Mouse (Mus musculus): ENCODE measurements around the gene Peak1. TPM values are rescaled to one million over a fixed set of nuclear protein-coding genes. Genes with fewer than 3 reads are reported as not detected.

Gene Peak1
- polyA plus RNA-seq, 1 experiment from 2014 or later, result 7.8 TPM

DNA sequence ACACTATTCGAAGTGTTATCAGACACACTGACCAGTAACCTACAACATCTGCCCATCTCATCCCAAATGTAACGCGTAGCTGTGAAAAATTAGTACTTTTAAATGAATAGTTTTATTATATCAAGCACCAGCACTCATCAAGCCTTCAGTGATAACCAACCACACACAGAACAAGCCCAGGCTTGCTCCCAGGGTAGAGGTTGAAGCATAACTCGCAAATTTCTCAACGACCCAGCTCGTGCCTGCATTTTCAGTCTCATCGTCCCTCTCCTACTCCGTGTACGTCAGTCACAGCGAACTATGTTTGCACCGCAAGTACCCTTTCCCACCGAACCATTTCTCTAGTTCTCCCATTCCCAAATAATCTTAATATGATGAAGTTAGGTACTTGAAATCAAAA, 83.5 kb downstream of the Peak1 start:
- H3K36me3 ChIP-seq (ENCODE audit: control insufficient read depth, insufficient read depth, low read length), result no peaks in the 10 kb centered on the region
- no peak overlapping the region for H3K4me3 ChIP-seq (ENCODE audit: low read length)
- WGBS, result 91% methylated on average over 12 of the region's 12 CpGs
- no peak overlapping the region for H3K9ac ChIP-seq (ENCODE audit: low read depth, low read length)
- no peaks in the 10 kb centered on the region for H3K4me1 ChIP-seq (ENCODE audit: control insufficient read depth, insufficient read depth, low read length)
- ATAC-seq, result no peak
- H3K4me2 ChIP-seq (ENCODE audit: low read depth, low read length), result no peak overlapping the region
- no peaks in the 10 kb centered on the region for H3K9me3 ChIP-seq (ENCODE audit: control insufficient read depth, low read length)
- H3K27me3 ChIP-seq (replicated peaks; ENCODE audit: control insufficient read depth, insufficient read depth, low read length), result no peaks in the 10 kb centered on the region
- H3K27ac ChIP-seq (ENCODE audit: low read length), result no peak overlapping the region

DNA sequence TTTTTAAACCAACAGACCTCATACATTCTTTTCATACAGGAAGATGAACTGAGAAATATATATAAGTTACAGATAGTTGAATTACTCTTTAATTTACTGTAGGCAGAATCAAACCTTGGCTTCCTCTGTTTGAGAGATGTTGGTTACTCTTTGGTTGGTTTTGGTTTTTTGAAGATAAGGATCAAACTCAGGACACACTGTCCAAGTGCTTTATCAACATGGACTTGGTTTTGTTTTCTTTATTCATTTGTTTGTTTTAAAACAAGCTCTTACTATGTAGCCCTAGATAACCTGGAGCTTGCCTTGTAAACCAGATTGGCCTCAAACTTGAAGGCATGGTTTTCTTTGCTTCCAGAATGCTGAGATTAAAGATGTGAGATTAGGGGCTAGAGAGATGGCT, 85.1 kb downstream of the Peak1 start:
- H3K36me3 ChIP-seq (ENCODE audit: control insufficient read depth, insufficient read depth, low read length), result no peaks in the 10 kb centered on the region
- no peak overlapping the region for H3K4me2 ChIP-seq (ENCODE audit: low read depth, low read length)
- no peaks in the 10 kb centered on the region for H3K27me3 ChIP-seq (replicated peaks; ENCODE audit: control insufficient read depth, insufficient read depth, low read length)
- no peak overlapping the region for H3K4me3 ChIP-seq (ENCODE audit: low read length)
- ATAC-seq, result no peak
- H3K9ac ChIP-seq (ENCODE audit: low read depth, low read length), result no peak overlapping the region
- peaks cover 1% of the 10 kb centered on the region; the same call in 1 of the 2 replicates for H3K4me1 ChIP-seq (ENCODE audit: control insufficient read depth, insufficient read depth, low read length)
- H3K27ac ChIP-seq (ENCODE audit: low read length), result no peak overlapping the region
- H3K9me3 ChIP-seq (ENCODE audit: control insufficient read depth, low read length), result no peaks in the 10 kb centered on the region

DNA sequence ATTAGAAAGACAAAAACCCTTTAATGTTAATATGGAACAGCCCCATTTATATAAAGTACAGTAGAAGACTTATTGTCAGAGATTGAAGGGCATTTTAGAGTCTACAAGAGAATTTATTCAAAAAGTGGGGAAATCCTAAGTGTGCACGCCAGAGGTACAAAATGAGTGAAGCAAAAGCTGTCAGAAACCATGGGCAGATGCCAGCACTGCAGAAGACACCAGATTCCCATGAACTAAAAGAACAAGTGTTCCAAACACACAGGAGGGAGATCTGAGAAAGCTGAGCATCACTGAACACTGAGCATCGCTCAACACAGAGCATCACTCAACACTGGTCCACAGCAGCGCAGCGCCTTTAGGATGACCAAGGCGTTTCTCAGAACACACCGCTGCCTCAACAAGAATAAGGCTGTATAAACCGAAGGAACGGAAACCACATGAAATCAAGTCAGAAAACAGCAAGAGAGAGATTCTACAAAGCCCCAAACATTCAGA, 91.3 kb downstream of the Peak1 start:
- ATAC-seq, result no peak
- H3K4me2 ChIP-seq (ENCODE audit: low read depth, low read length), result no peak overlapping the region
- H3K27ac ChIP-seq (ENCODE audit: low read length), result no peak overlapping the region
- H3K27me3 ChIP-seq (replicated peaks; ENCODE audit: control insufficient read depth, insufficient read depth, low read length), result no peaks in the 10 kb centered on the region
- WGBS, result 95% methylated on average over 8 of the region's 8 CpGs
- peaks cover 4% of the 10 kb centered on the region for H3K4me1 ChIP-seq (ENCODE audit: control insufficient read depth, insufficient read depth, low read length)
- H3K36me3 ChIP-seq (ENCODE audit: control insufficient read depth, insufficient read depth, low read length), result no peaks in the 10 kb centered on the region
- H3K9me3 ChIP-seq (ENCODE audit: control insufficient read depth, low read length), result no peaks in the 10 kb centered on the region
- H3K9ac ChIP-seq (ENCODE audit: low read depth, low read length), result no peak overlapping the region
- H3K4me3 ChIP-seq (ENCODE audit: low read length), result no peak overlapping the region

DNA sequence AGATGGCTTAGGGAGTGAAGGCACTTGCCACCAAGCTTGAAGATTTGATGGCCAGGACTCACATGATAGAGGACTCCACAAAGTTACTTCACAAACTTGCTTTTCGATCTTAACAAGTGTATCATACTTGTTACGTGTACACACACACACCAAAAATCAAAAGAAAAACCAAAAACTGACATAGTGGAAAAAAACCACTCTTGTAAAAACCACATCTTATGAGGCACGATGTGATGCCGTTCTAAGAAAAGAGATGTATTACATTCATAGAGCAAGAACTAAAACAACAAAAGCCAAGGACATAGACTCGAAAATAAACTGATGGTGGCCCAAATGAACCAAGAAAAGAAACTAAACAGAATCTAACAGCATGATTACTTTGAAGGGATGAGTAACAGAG, 92.1 kb downstream of the Peak1 start:
- H3K9me3 ChIP-seq (ENCODE audit: control insufficient read depth, low read length), result no peaks in the 10 kb centered on the region
- H3K27ac ChIP-seq (ENCODE audit: low read length), result no peak overlapping the region
- WGBS, result 93% methylated on average over 5 of the region's 5 CpGs
- H3K27me3 ChIP-seq (replicated peaks; ENCODE audit: control insufficient read depth, insufficient read depth, low read length), result no peaks in the 10 kb centered on the region
- no peak overlapping the region for H3K4me2 ChIP-seq (ENCODE audit: low read depth, low read length)
- no peak for ATAC-seq
- peaks cover 4% of the 10 kb centered on the region for H3K4me1 ChIP-seq (ENCODE audit: control insufficient read depth, insufficient read depth, low read length)
- no peak overlapping the region for H3K4me3 ChIP-seq (ENCODE audit: low read length)
- H3K36me3 ChIP-seq (ENCODE audit: control insufficient read depth, insufficient read depth, low read length), result no peaks in the 10 kb centered on the region
- H3K9ac ChIP-seq (ENCODE audit: low read depth, low read length), result no peak overlapping the region

DNA sequence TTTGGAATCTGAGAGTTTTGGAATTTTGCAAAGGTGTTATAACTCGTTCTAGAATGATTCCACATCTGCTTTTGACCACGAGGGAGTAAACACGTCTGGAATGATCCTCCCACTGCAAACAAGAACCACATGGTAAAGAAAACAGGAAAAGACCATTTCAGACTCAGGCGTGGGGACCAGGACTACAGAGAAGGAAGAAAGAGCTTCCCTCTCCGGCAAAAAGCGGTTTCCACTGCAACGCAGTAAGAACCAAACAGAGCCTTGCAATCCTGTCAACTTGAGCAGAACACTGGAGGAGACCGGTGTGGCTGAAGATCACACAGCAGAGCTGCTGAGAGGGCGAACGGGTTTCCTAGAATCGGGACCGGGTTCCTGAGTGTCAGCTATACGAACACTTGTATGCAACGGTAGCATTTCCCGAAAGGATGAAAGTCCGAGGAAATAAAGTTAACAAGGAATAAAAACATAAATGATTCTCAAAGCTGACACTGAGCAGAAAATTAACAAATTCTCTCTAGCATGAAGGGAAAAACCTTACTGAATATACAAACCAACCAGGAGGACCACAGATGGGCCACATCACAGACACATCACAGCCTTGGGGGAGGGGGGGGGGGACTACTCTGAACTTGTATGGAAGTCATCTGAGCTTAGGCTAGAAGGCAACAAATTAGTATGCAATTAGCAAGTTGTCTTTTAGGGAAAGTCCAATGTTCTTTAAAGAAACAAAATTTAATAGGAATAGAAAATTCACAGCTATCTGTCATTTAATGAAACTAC, 93.1 kb downstream of the Peak1 start:
- H3K9me3 ChIP-seq (ENCODE audit: control insufficient read depth, low read length), result no peaks in the 10 kb centered on the region
- ATAC-seq, result no peak
- no peak overlapping the region for H3K4me3 ChIP-seq (ENCODE audit: low read length)
- peaks cover 4% of the 10 kb centered on the region for H3K4me1 ChIP-seq (ENCODE audit: control insufficient read depth, insufficient read depth, low read length)
- H3K9ac ChIP-seq (ENCODE audit: low read depth, low read length), result no peak overlapping the region
- peak overlapping the region; percentile 36 for H3K4me2 ChIP-seq (ENCODE audit: low read depth, low read length)
- H3K27ac ChIP-seq (ENCODE audit: low read length), result no peak overlapping the region
- 48% methylated on average over 16 of the region's 16 CpGs for WGBS
- no peaks in the 10 kb centered on the region for H3K36me3 ChIP-seq (ENCODE audit: control insufficient read depth, insufficient read depth, low read length)
- H3K27me3 ChIP-seq (replicated peaks; ENCODE audit: control insufficient read depth, insufficient read depth, low read length), result no peaks in the 10 kb centered on the region

DNA sequence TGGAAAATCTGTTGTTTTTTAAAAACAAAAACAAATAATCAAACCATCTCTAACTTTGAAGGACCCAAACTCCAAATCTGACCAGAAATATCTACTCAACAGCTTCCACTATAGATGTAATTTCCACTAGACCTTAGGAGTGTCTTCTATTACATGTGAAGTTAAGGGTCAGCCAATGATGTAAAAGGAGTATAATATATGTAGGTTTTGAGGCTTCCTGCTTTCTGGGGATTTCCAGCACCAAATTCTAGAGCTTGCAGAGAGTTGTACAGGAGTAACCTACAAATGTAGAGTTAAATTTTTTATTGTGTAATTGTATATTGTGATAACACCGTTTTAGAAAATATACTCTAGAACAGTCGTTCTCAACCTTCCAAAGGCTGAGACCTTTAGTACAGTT, 96.6 kb downstream of the Peak1 start:
- no peak overlapping the region for H3K4me3 ChIP-seq (ENCODE audit: low read length)
- no peaks in the 10 kb centered on the region for H3K36me3 ChIP-seq (ENCODE audit: control insufficient read depth, insufficient read depth, low read length)
- no peak overlapping the region for H3K27ac ChIP-seq (ENCODE audit: low read length)
- no peak for ATAC-seq
- no peaks in the 10 kb centered on the region for H3K27me3 ChIP-seq (replicated peaks; ENCODE audit: control insufficient read depth, insufficient read depth, low read length)
- no peak overlapping the region for H3K4me2 ChIP-seq (ENCODE audit: low read depth, low read length)
- H3K9ac ChIP-seq (ENCODE audit: low read depth, low read length), result no peak overlapping the region
- no peaks in the 10 kb centered on the region for H3K4me1 ChIP-seq (ENCODE audit: control insufficient read depth, insufficient read depth, low read length)
- peaks cover 4% of the 10 kb centered on the region; the same call in 1 of the 2 replicates for H3K9me3 ChIP-seq (ENCODE audit: control insufficient read depth, low read length)
- 90% methylated on average over 2 of the region's 2 CpGs for WGBS

DNA sequence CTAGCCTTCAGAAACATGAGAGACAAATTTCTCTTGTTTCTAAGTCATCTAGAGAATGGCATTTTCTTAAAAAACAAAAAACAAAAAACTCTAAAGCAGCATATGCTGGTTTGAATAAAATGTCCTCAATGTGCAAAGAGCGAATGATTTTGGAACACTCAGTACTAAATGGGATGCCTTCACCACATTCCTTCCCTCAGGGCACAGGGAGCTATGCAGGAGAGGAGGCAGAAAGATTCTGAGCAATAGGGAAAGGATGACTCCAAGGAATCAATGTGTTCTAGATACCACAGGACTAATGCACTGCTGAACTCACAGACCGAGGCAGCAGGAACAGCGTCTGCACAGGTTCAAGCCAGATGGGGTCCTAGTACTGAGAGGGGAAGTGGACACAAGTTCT, 103.5 kb downstream of the Peak1 start:
- no peak overlapping the region for H3K4me3 ChIP-seq (ENCODE audit: low read length)
- no peak overlapping the region for H3K4me2 ChIP-seq (ENCODE audit: low read depth, low read length)
- no peaks in the 10 kb centered on the region for H3K27me3 ChIP-seq (replicated peaks; ENCODE audit: control insufficient read depth, insufficient read depth, low read length)
- H3K27ac ChIP-seq (ENCODE audit: low read length), result no peak overlapping the region
- H3K4me1 ChIP-seq (ENCODE audit: control insufficient read depth, insufficient read depth, low read length), result no peaks in the 10 kb centered on the region
- 88% methylated on average over 3 of the region's 3 CpGs for WGBS
- H3K36me3 ChIP-seq (ENCODE audit: control insufficient read depth, insufficient read depth, low read length), result no peaks in the 10 kb centered on the region
- no peak overlapping the region for H3K9ac ChIP-seq (ENCODE audit: low read depth, low read length)
- ATAC-seq, result no peak
- H3K9me3 ChIP-seq (ENCODE audit: control insufficient read depth, low read length), result peaks cover 4% of the 10 kb centered on the region; the same call in 1 of the 2 replicates

DNA sequence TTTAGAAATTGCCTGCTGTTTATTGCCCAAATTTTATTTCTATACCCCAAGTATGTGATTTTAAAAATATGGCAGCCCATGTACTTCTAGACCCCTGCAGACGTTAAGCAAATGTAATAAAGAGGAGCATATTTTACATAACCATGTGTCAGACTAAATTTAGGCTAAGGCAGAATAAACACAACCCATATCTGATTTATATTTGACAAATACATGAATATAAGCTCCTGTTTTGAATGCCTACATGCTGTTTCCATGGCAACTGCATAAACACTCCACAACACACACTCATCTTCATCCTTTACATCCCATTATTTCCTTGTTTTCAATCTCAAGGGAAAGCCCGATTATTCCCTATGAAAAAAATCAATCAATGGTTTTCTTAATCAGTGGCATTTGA, 108.8 kb downstream of the Peak1 start:
- Histone ChIP-seq H3K27me3 (replicated peaks; ENCODE audit: control insufficient read depth, insufficient read depth, low read length) (no peaks in the 10 kb centered on the region), H3K4me3 (ENCODE audit: low read length) (no peak overlapping the region), H3K9ac (ENCODE audit: low read depth, low read length) (no peak overlapping the region), H3K9me3 (ENCODE audit: control insufficient read depth, low read length) (no peaks in the 10 kb centered on the region), H3K4me2 (ENCODE audit: low read depth, low read length) (no peak overlapping the region), H3K27ac (ENCODE audit: low read length) (no peak overlapping the region), H3K36me3 (ENCODE audit: control insufficient read depth, insufficient read depth, low read length) (no peaks in the 10 kb centered on the region), H3K4me1 (ENCODE audit: control insufficient read depth, insufficient read depth, low read length) (no peaks in the 10 kb centered on the region)
- ATAC-seq, result no peak
- WGBS, result 48% methylated on average over 2 of the region's 2 CpGs

DNA sequence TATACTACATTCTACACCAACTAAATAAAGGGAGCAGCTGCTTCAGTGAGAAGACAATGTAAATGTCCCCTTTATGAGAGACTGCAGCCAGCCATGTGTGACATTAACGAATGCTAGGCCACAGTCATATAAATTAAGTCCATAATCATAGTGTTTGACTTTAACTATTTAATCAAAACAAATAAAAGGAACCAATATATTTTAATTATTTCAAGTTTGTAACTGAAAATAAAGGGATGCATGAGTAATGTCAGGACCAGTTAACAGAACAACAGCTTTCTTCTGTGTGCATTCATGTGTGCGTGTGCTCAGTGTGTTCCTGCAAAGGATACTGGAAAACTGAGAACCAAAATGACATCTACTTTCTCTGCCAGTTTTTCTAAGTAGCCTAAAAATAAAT, 113.3 kb downstream of the Peak1 start:
- ATAC-seq, result no peak
- H3K4me1 ChIP-seq (ENCODE audit: control insufficient read depth, insufficient read depth, low read length), result no peaks in the 10 kb centered on the region
- H3K4me2 ChIP-seq (ENCODE audit: low read depth, low read length), result no peak overlapping the region
- H3K9ac ChIP-seq (ENCODE audit: low read depth, low read length), result no peak overlapping the region
- no peak overlapping the region for H3K27ac ChIP-seq (ENCODE audit: low read length)
- no peak overlapping the region for H3K4me3 ChIP-seq (ENCODE audit: low read length)
- no peaks in the 10 kb centered on the region for H3K36me3 ChIP-seq (ENCODE audit: control insufficient read depth, insufficient read depth, low read length)
- 76% methylated on average over 2 of the region's 2 CpGs for WGBS
- no peaks in the 10 kb centered on the region for H3K27me3 ChIP-seq (replicated peaks; ENCODE audit: control insufficient read depth, insufficient read depth, low read length)
- H3K9me3 ChIP-seq (ENCODE audit: control insufficient read depth, low read length), result no peaks in the 10 kb centered on the region
